Mouse (Mus musculus) liver, adult 2 months (tissue): ENCODE measurements at regions not wholly inside any gene's neighbourhood (a gene's known extent, or its start where the extent isn't known, plus 50 kb on each side); places are given as distances from the start of the nearest gene placed in this dataset.

Experiments used
- DNase-seq: peaks from one replicate; pipeline ENCODE4 v3.0.0-alpha.2; 2011; ENCODE audit warnings: low read depth, low spot score; ENCODE audit errors: extremely low read depth
- H3K27ac ChIP-seq: fragments of 200-500 bp; replicated peaks from 2 replicates; pipeline ENCODE4 v1.5.1; 2012; ENCODE audit warnings: low read depth, mild to moderate bottlenecking, control low read depth, inconsistent platforms, low read length; ENCODE audit not compliant: insufficient read depth
- H3K27me3 ChIP-seq: fragments of 200-500 bp; 2 replicates; pipeline ENCODE4 v1.6.1; 2012; ENCODE audit warnings: mild to moderate bottlenecking, moderate library complexity, low read length, inconsistent platforms; ENCODE audit not compliant: control insufficient read depth, insufficient read depth
- H3K36me3 ChIP-seq: fragments of 200-500 bp; 2 replicates; pipeline ENCODE4 v1.6.1; 2012; ENCODE audit warnings: low read length, inconsistent platforms; ENCODE audit not compliant: control insufficient read depth, insufficient read depth
- H3K4me1 ChIP-seq: fragments of 200-500 bp; 2 replicates; pipeline ENCODE4 v1.6.1; 2011; ENCODE audit warnings: low read length; ENCODE audit not compliant: control insufficient read depth, insufficient read depth
- H3K4me3 ChIP-seq: fragments of 200-500 bp; 2 replicates; pipeline ENCODE4 v1.5.1; 2011; ENCODE audit warnings: low read depth, mild to moderate bottlenecking, control low read depth, low read length, moderate library complexity; ENCODE audit not compliant: insufficient read depth
- H3K79me2 ChIP-seq: fragments of 200-500 bp; 2 replicates; pipeline ENCODE4 v1.6.1; 2012; ENCODE audit warnings: inconsistent platforms, mild to moderate bottlenecking, low read length, moderate library complexity; ENCODE audit not compliant: control insufficient read depth, insufficient read depth
- H3K9ac ChIP-seq: fragments of 200-500 bp; 2 replicates; pipeline ENCODE4 v1.6.1; 2012; ENCODE audit warnings: low read depth, mild to moderate bottlenecking, control low read depth, inconsistent platforms, low read length
- CTCF ChIP-seq: fragments of 200-500 bp; IDR thresholded peaks from 2 replicates; pipeline ENCODE4 v1.5.1; 2011; ENCODE audit warnings: low read depth, low read length, control low read depth
- POLR2A ChIP-seq: fragments of 200-500 bp; IDR thresholded peaks from 2 replicates; pipeline ENCODE4 v1.6.1; 2011; ENCODE audit warnings: low read length, control low read depth; ENCODE audit not compliant: insufficient read depth; ENCODE audit errors: extremely low read depth
- WGBS: fragments of 180-500 bp; shearing (Covaris S2); methylation state at CpG from one replicate; pipeline ENCODE4 v1.1.7; 2018; 5-methylcytosine and 5-hydroxymethylcytosine counted together

GRCm38 (mm10) chr9:113283244-113283643, 424.8 kb downstream of the Pdcd6ip start:
- WGBS = 11% methylated on average over 1 of the region's 1 CpGs
- H3K27ac ChIP-seq = no peak overlapping the region

GRCm38 (mm10) chr9:113270595-113270994, 437.5 kb downstream of the Pdcd6ip start:
- TF ChIP-seq CTCF = no peak
- TF ChIP-seq POLR2A = no peak

More at GRCm38 (mm10) chr9:113283244-113283643, 424.8 kb downstream of the Pdcd6ip start:
- TF ChIP-seq POLR2A (no peak), CTCF (no peak)
- no peak overlapping the region for H3K4me3 ChIP-seq
- no peaks in the 10 kb centered on the region for H3K36me3 ChIP-seq
- no peaks in the 10 kb centered on the region for H3K79me2 ChIP-seq
- H3K4me1 ChIP-seq = no peaks in the 10 kb centered on the region
- H3K9ac ChIP-seq = no peak overlapping the region
- no peak for DNase-seq
- H3K27me3 ChIP-seq = no peaks in the 10 kb centered on the region

GRCm38 (mm10) chr9:113267696-113268095, 440.4 kb downstream of the Pdcd6ip start:
- 81% methylated on average over 8 of the region's 8 CpGs for WGBS
- no peaks in the 10 kb centered on the region for H3K79me2 ChIP-seq
- no peaks in the 10 kb centered on the region for H3K27me3 ChIP-seq
- H3K4me1 ChIP-seq = no peaks in the 10 kb centered on the region
- no peak for DNase-seq
- TF ChIP-seq CTCF (no peak), POLR2A (no peak)
- H3K36me3 ChIP-seq = no peaks in the 10 kb centered on the region
- no peak overlapping the region for H3K27ac ChIP-seq
- H3K9ac ChIP-seq = no peak overlapping the region
- no peak overlapping the region for H3K4me3 ChIP-seq

More at GRCm38 (mm10) chr9:113270595-113270994, 437.5 kb downstream of the Pdcd6ip start:
- Histone ChIP-seq H3K36me3 (no peaks in the 10 kb centered on the region), H3K79me2 (no peaks in the 10 kb centered on the region), H3K27ac (no peak overlapping the region), H3K9ac (no peak overlapping the region), H3K27me3 (no peaks in the 10 kb centered on the region), H3K4me3 (no peak overlapping the region), H3K4me1 (no peaks in the 10 kb centered on the region)
- WGBS = 81% methylated on average over 4 of the region's 4 CpGs
- DNase-seq = no peak

- WGBS = 77% methylated on average over 6 of the region's 6 CpGs
- no peak for DNase-seq
- Histone ChIP-seq H3K27ac (no peak overlapping the region), H3K79me2 (no peaks in the 10 kb centered on the region), H3K4me3 (no peak overlapping the region), H3K4me1 (no peaks in the 10 kb centered on the region), H3K36me3 (no peaks in the 10 kb centered on the region), H3K27me3 (no peaks in the 10 kb centered on the region), H3K9ac (no peak overlapping the region)
- TF ChIP-seq POLR2A (no peak), CTCF (no peak)
Observed at GRCm38 (mm10) chr9:113263636-113264035, 444.4 kb downstream of the Pdcd6ip start.

DNA sequence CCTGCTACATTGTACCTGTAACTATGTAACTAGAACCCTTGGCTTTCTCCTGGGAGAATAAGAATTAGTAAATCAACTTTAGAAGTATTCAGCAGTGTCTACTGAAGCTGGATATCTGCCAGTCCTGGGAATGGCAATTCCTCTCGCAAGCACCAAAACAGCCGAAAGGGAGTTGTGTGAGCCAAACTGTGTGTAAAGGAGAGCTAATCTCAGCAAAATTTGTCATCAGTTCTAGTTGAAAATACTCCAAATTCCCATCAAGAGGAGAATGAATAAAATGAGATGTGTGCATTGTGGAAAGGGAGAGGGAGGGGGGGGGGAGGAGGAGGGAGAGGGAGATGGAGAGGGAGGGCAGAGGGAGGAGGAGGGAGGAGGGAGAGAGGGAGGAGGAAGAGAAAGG, 447.8 kb downstream of the Pdcd6ip start:
- H3K9ac ChIP-seq = no peak overlapping the region
- no peaks in the 10 kb centered on the region for H3K36me3 ChIP-seq
- H3K27me3 ChIP-seq = no peaks in the 10 kb centered on the region
- WGBS = 93% methylated on average over 2 of the region's 2 CpGs
- no peak overlapping the region for H3K27ac ChIP-seq
- DNase-seq = no peak
- TF ChIP-seq POLR2A = no peak
- no peak for TF ChIP-seq CTCF
- no peaks in the 10 kb centered on the region for H3K4me1 ChIP-seq
- H3K79me2 ChIP-seq = no peaks in the 10 kb centered on the region
- no peak overlapping the region for H3K4me3 ChIP-seq

- 75% methylated on average over 2 of the region's 2 CpGs for WGBS
- no peaks in the 10 kb centered on the region for H3K79me2 ChIP-seq
- no peak overlapping the region for H3K4me3 ChIP-seq
- H3K27ac ChIP-seq = no peak overlapping the region
- H3K4me1 ChIP-seq = no peaks in the 10 kb centered on the region
- H3K36me3 ChIP-seq = no peaks in the 10 kb centered on the region
- H3K27me3 ChIP-seq = no peaks in the 10 kb centered on the region
- no peak overlapping the region for H3K9ac ChIP-seq
- TF ChIP-seq POLR2A (no peak), CTCF (no peak)
- DNase-seq = no peak
Observed at GRCm38 (mm10) chr9:113258556-113258955, 449.5 kb downstream of the Pdcd6ip start.
